Mouse (Mus musculus) lung, embryonic 14.5 days (tissue): ENCODE measurements at regions not wholly inside any gene's neighbourhood (a gene's known extent, or its start where the extent isn't known, plus 50 kb on each side); places are given as distances from the start of the nearest gene placed in this dataset.

Source experiments
- ATAC-seq: fragments of 200-750 bp; cut with Nextera tagmentation; 2 replicates; pipeline ENCODE4 v1.8.0; 2017; ENCODE audit warnings: mild to moderate bottlenecking, moderate TSS enrichment, moderate library complexity; ENCODE audit not compliant: insufficient read depth
- DNase-seq: peaks from one replicate; pipeline ENCODE4 v3.0.0-alpha.2; 2015
- H3K27ac ChIP-seq: fragments of 300-500 bp; sonication (generic); 2 replicates; pipeline ENCODE4 v1.5.1; 2014; ENCODE audit warnings: low read depth, mild to moderate bottlenecking, moderate library complexity
- H3K27me3 ChIP-seq: fragments of 300-500 bp; sonication (generic); 2 replicates; pipeline ENCODE4 v1.6.1; 2014; ENCODE audit warnings: low read length, control low read depth; ENCODE audit not compliant: insufficient read depth
- H3K36me3 ChIP-seq: fragments of 300-500 bp; sonication (generic); 2 replicates; pipeline ENCODE4 v1.6.1; 2014; ENCODE audit warnings: control low read depth; ENCODE audit not compliant: insufficient read depth
- H3K4me1 ChIP-seq: fragments of 300-500 bp; sonication (generic); 2 replicates; pipeline ENCODE4 v1.6.1; 2014; ENCODE audit warnings: antibody characterized with exemption, control low read depth; ENCODE audit not compliant: insufficient read depth
- H3K4me2 ChIP-seq: fragments of 300-500 bp; sonication (generic); 2 replicates; pipeline ENCODE4 v1.6.1; 2014; ENCODE audit warnings: mild to moderate bottlenecking
- H3K4me3 ChIP-seq: fragments of 300-500 bp; sonication (generic); 2 replicates; pipeline ENCODE4 v1.5.1; 2014; ENCODE audit warnings: low read depth, low read length
- H3K9ac ChIP-seq: fragments of 300-500 bp; sonication (generic); 2 replicates; pipeline ENCODE4 v1.6.1; 2014
- H3K9me3 ChIP-seq: fragments of 300-500 bp; sonication (generic); 2 replicates; pipeline ENCODE4 v1.6.1; 2016; ENCODE audit warnings: low read depth, low read length, control low read depth
- CTCF ChIP-seq: IDR thresholded peaks from 2 replicates; pipeline ENCODE4 v1.5.1; 2016; ENCODE audit warnings: antibody characterized with exemption, low read depth
- WGBS: fragments of 180-500 bp; shearing (Covaris S2); extraction: QIAGEN DNeasy Blood & Tissue Kit; methylation state at CpG from one replicate; pipeline ENCODE4 v1.1.7; 2014; 5-methylcytosine and 5-hydroxymethylcytosine counted together

DNA sequence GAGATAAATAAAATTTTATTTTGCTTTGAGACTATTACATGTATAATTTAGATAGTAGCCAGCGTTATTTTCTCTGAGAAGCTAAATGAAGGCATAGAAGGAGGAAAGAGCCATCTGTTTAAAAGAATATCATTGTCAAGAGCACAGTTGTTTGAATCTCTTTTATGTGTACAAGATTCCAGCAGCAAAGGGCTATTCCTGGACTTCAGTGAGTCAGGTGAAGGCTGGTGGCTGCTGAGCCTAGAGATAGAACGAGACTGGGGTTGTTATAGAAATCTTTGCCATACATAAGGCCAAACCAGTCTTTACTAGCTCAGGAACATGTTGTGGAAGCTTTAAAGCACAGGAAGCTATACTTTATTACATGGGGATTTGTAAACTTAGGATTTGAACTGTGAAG, 261.6 kb downstream of the Adcyap1 start:
- H3K27ac ChIP-seq, result no peak overlapping the region
- no peaks in the 10 kb centered on the region for H3K36me3 ChIP-seq
- ATAC-seq, result no peak
- no peaks in the 10 kb centered on the region for H3K4me1 ChIP-seq
- no peak for TF ChIP-seq CTCF
- H3K27me3 ChIP-seq, result no peaks in the 10 kb centered on the region
- no peaks in the 10 kb centered on the region for H3K9me3 ChIP-seq
- no peak overlapping the region for H3K9ac ChIP-seq
- no peak for DNase-seq
- 63% methylated on average over 2 of the region's 2 CpGs for WGBS
- H3K4me2 ChIP-seq, result no peak overlapping the region
- H3K4me3 ChIP-seq, result no peak overlapping the region

DNA sequence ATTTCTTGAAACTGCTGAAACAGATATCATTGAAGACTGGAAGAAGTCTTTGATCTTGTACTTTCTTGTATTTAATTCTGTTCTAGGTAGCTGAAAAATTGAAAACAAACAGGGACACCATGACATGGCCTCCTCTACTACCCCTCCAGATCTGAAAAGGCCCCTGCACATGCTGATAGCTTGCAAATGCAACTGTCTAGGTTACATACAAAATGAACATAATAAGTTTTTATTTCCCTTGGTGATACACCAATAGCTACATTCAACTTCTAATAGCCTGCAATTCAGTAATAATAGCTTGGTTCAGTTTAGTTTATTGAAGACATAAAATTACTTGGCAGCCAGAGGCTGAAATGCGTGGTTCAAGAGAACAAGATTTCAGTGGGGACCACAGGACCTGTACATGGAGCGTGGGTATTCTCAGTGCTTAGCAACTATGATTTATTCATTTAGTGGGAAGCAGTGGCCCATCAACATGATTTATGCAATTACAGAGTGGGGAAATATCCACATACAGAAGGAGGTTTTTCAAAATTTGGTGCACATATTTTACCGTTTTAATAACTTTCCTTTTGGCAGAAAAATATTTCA, 264.9 kb downstream of the Adcyap1 start:
- no peaks in the 10 kb centered on the region for H3K27me3 ChIP-seq
- 83% methylated on average over 3 of the region's 3 CpGs for WGBS
- no peaks in the 10 kb centered on the region for H3K9me3 ChIP-seq
- no peak overlapping the region for H3K9ac ChIP-seq
- H3K4me1 ChIP-seq, result no peaks in the 10 kb centered on the region
- no peak overlapping the region for H3K4me2 ChIP-seq
- H3K36me3 ChIP-seq, result no peaks in the 10 kb centered on the region
- H3K4me3 ChIP-seq, result no peak overlapping the region
- H3K27ac ChIP-seq, result no peak overlapping the region
- no peak for TF ChIP-seq CTCF
- DNase-seq (no peak), ATAC-seq (no peak)

DNA sequence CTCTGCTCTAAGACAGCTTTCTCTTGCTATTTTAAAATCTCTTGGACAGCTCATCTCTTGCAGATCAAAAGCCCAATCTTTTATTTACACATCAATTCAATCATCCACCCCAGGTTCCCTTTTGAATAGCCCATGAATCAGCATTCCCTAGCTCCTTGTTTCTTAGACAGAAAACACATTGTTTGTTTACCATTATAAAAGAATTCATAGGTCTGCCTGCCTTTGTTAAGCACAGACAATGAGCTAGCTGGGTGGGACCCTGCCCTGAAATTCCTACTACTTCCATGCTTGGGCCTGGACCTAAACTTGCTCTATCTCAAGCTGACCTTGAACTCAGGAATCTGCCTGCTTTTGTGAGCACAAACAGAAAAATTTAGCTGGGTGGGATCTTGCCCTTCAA, 283.6 kb downstream of the Adcyap1 start:
- ATAC-seq, result no peak
- no peak overlapping the region for H3K4me2 ChIP-seq
- H3K27me3 ChIP-seq, result no peaks in the 10 kb centered on the region
- no peak overlapping the region for H3K27ac ChIP-seq
- H3K9me3 ChIP-seq, result no peaks in the 10 kb centered on the region
- no peak overlapping the region for H3K4me3 ChIP-seq
- no peak for TF ChIP-seq CTCF
- no peak overlapping the region for H3K9ac ChIP-seq
- no peaks in the 10 kb centered on the region for H3K36me3 ChIP-seq
- no peak for DNase-seq
- H3K4me1 ChIP-seq, result no peaks in the 10 kb centered on the region

DNA sequence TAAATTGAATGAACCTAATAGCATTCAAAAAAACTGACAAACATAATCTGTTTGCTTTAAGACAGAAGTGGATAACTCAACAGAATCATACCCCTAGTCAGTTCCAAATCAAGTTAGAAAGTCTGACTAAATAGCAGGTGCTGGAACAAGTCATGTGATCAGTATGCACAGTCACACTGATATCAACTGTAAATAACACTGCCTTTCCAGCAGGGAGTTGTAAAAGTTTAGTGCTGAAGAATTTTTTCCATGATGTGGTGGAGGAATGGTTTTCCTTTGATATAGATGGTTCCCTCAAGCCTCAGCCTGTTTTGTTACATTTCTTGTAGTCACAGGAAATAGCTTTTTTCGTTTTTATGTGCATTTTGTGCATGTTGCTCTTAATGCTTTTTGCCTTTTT, 285.7 kb downstream of the Adcyap1 start:
- H3K4me2 ChIP-seq, result no peak overlapping the region
- no peaks in the 10 kb centered on the region for H3K9me3 ChIP-seq
- no peaks in the 10 kb centered on the region for H3K36me3 ChIP-seq
- ATAC-seq (no peak), DNase-seq (no peak)
- H3K9ac ChIP-seq, result no peak overlapping the region
- H3K4me3 ChIP-seq, result no peak overlapping the region
- WGBS, result 43% methylated on average over 1 of the region's 1 CpGs
- H3K4me1 ChIP-seq, result no peaks in the 10 kb centered on the region
- no peaks in the 10 kb centered on the region for H3K27me3 ChIP-seq
- H3K27ac ChIP-seq, result no peak overlapping the region
- TF ChIP-seq CTCF, result no peak

DNA sequence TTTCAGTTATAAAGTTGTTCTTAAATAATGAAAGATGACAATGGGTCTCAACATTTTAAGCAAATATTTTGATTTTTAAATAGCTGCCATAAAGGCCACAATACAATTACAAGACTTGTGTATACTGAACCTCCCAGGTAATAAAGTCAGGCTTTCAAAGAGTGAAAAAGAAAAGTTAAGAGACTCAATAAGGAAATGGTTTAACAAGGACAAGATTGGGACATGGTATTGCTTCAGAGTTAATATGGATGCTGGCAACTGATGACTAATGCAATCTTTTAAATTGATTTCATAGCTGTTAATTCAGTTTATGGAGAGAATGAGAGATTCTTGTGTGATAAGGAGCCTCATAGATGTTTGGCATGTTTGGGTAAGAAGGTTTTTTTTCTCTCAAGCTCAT, 287.6 kb downstream of the Adcyap1 start:
- no peaks in the 10 kb centered on the region for H3K27me3 ChIP-seq
- H3K4me3 ChIP-seq, result no peak overlapping the region
- no peaks in the 10 kb centered on the region for H3K4me1 ChIP-seq
- ATAC-seq, result no peak
- no peak for DNase-seq
- no peak overlapping the region for H3K4me2 ChIP-seq
- no peak for TF ChIP-seq CTCF
- H3K9ac ChIP-seq, result no peak overlapping the region
- no peak overlapping the region for H3K27ac ChIP-seq
- H3K9me3 ChIP-seq, result no peaks in the 10 kb centered on the region
- H3K36me3 ChIP-seq, result no peaks in the 10 kb centered on the region

DNA sequence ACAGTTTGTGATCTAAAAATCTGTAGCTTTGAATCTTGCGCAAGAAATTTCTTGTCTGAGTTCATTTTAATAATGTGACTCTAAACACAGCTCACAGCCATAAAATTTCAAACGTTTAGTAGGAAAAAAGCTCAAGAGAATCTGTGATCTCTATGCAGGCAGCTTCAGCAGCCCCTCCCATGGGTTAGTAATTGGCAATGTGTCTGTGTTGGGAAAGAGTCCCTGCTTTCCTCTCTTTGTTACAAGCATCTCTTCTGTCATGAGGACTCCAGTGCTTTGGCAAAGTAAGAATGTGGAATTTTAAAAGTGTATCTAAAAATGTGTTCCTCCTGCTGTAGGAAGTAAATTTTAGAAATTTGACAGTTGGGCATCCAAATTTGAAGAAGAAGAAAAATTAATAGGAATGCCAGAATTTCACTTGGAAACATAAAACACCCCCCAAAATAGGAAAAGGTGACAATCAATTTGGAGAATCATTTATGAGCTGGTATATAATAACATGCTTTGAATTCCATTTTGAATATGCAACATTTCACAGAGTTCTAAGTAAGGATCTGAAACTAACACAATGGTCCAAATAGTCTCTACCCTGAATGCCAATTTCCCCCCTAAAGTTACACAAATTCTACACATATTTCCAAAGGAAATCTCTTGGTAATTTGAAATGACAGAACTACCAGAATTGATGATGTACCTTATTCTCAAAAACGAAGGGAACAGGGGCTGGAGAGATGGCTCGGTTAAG, 291.3 kb downstream of the Adcyap1 start:
- H3K9me3 ChIP-seq, result no peaks in the 10 kb centered on the region
- no peak for ATAC-seq
- H3K27me3 ChIP-seq, result no peaks in the 10 kb centered on the region
- no peak for DNase-seq
- TF ChIP-seq CTCF, result no peak
- no peaks in the 10 kb centered on the region for H3K4me1 ChIP-seq
- H3K9ac ChIP-seq, result no peak overlapping the region
- WGBS, result 61% methylated on average over 4 of the region's 4 CpGs
- H3K27ac ChIP-seq, result no peak overlapping the region
- no peak overlapping the region for H3K4me2 ChIP-seq
- H3K4me3 ChIP-seq, result no peak overlapping the region
- no peaks in the 10 kb centered on the region for H3K36me3 ChIP-seq

DNA sequence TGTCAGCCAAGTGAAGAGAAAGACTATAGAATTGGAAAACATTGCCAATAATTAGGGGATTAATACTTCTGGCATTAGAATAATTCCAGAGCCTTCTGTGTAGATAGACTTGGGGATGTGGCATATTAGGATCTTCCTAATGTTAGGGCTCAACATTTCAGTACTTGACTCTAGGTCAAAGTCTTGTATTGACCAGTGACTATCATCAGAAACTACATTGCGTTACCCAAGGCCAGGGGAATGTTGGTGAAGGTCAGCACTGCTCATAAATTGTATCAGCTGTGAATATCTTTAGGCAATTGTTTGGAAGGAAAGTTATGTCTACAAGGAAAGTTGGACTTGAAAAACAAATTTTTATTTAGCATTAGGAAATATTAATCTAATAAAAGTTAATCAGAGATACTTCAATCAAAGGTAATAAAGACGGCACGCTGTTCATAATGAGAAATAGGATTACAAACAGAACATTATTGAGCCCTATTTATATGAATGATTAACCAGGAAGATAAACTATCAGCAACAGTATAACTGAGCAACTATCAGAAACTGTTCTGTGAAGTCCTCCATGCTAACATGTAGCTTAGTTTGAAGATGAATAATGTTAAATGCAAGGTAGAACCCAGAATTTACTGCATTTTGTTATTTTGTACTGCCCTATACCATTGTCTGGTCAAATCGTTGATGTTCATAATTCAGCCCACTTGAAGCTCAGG, 310.2 kb downstream of the Adcyap1 start:
- Histone ChIP-seq H3K4me3 (no peak overlapping the region), H3K27me3 (no peaks in the 10 kb centered on the region), H3K4me1 (no peaks in the 10 kb centered on the region), H3K4me2 (no peak overlapping the region), H3K9ac (no peak overlapping the region), H3K27ac (no peak overlapping the region), H3K9me3 (no peaks in the 10 kb centered on the region), H3K36me3 (no peaks in the 10 kb centered on the region)
- ATAC-seq (no peak), DNase-seq (no peak)
- 83% methylated on average over 4 of the region's 4 CpGs for WGBS
- TF ChIP-seq CTCF, result no peak
